Mouse (Mus musculus): Measurements from ENCODE around the gene Rpl21. TPM values are rescaled to one million over a fixed set of nuclear protein-coding genes. Genes with fewer than 3 reads are reported as not detected.

The Rpl21 gene
- polyA plus RNA-seq (2016; fragmentation: Nextera tagmentation; extraction: Ambion mirVana): 464 and 510 TPM in 2 replicates

GRCm38 (mm10) chr5:146832769-146833448 lies at the start of gene Rpl21:
Gene Rpl21, plus strand, starts transcription at chr5:146832890.
- Histone ChIP-seq H3K9me3 (no peaks in the 10 kb centered on the region), H3K36me3 (peaks cover 39% of the 10 kb centered on the region), H3K4me3 (peak within 1 kb of the TSS; percentile 97), H3K27me3 (ENCODE audit: insufficient read depth, poor library complexity, severe bottlenecking) (no peaks in the 10 kb centered on the region), H3K4me1 (replicated peaks) (peaks cover 19% of the 10 kb centered on the region), H3K27ac (peak within 1 kb of the TSS; percentile 97)
- peak; percentile 94 for DNase-seq (ENCODE audit: low spot score)
- under 1% methylated on average over 60 of the region's 60 CpGs for WGBS

- H3K27me3 ChIP-seq (ENCODE audit: insufficient read depth, poor library complexity, severe bottlenecking): no peaks in the 10 kb centered on the region
- H3K4me3 ChIP-seq: no peak overlapping the region
- peaks cover 7% of the 10 kb centered on the region; the same call in 1 of the 2 replicates for H3K36me3 ChIP-seq
- H3K27ac ChIP-seq: no peak overlapping the region
- peaks cover 11% of the 10 kb centered on the region; the same call in 1 of the 2 replicates for H3K4me1 ChIP-seq (replicated peaks)
- DNase-seq (ENCODE audit: low spot score): no peak
- H3K9me3 ChIP-seq: no peaks in the 10 kb centered on the region
- WGBS: 90% methylated on average over 10 of the region's 10 CpGs
These were observed 49.4 kb upstream of the Rpl21 start for GRCm38 (mm10) chr5:146783300-146783699.

GRCm38 (mm10) chr5:146783891-146784290 lies 48.8 kb upstream of the Rpl21 start:
- Histone ChIP-seq H3K9me3 (no peaks in the 10 kb centered on the region), H3K27me3 (ENCODE audit: insufficient read depth, poor library complexity, severe bottlenecking) (no peaks in the 10 kb centered on the region), H3K4me3 (no peak overlapping the region), H3K27ac (no peak overlapping the region), H3K36me3 (peaks cover 7% of the 10 kb centered on the region; the same call in 1 of the 2 replicates), H3K4me1 (replicated peaks) (peaks cover 11% of the 10 kb centered on the region; the same call in 1 of the 2 replicates)
- WGBS: 96% methylated on average over 10 of the region's 10 CpGs
- no peak for DNase-seq (ENCODE audit: low spot score)

- H3K27ac ChIP-seq: no peak overlapping the region
- DNase-seq (ENCODE audit: low spot score): no peak
- H3K4me3 ChIP-seq: no peak overlapping the region
- WGBS: 87% methylated on average over 8 of the region's 8 CpGs
- H3K27me3 ChIP-seq (ENCODE audit: insufficient read depth, poor library complexity, severe bottlenecking): no peaks in the 10 kb centered on the region
- peaks cover 7% of the 10 kb centered on the region; the same call in 1 of the 2 replicates for H3K36me3 ChIP-seq
- H3K9me3 ChIP-seq: no peaks in the 10 kb centered on the region
- peaks cover 21% of the 10 kb centered on the region for H3K4me1 ChIP-seq (replicated peaks)
These were observed 46.6 kb upstream of the Rpl21 start for GRCm38 (mm10) chr5:146786123-146786522.

GRCm38 (mm10) chr5:146789413-146789812 lies 43.3 kb upstream of the Rpl21 start:
- WGBS: 91% methylated on average over 9 of the region's 9 CpGs
- Histone ChIP-seq H3K4me1 (replicated peaks) (peaks cover 38% of the 10 kb centered on the region), H3K9me3 (no peaks in the 10 kb centered on the region), H3K27ac (no peak overlapping the region), H3K4me3 (no peak overlapping the region), H3K36me3 (no peaks in the 10 kb centered on the region), H3K27me3 (ENCODE audit: insufficient read depth, poor library complexity, severe bottlenecking) (no peaks in the 10 kb centered on the region)
- no peak for DNase-seq (ENCODE audit: low spot score)

- Histone ChIP-seq H3K4me3 (no peak overlapping the region), H3K36me3 (no peaks in the 10 kb centered on the region), H3K9me3 (no peaks in the 10 kb centered on the region), H3K27ac (peak overlapping the region; percentile 24; the same call in 1 of the 2 replicates), H3K4me1 (replicated peaks) (peaks cover 39% of the 10 kb centered on the region), H3K27me3 (ENCODE audit: insufficient read depth, poor library complexity, severe bottlenecking) (no peaks in the 10 kb centered on the region)
- 80% methylated on average over 8 of the region's 8 CpGs for WGBS
- no peak for DNase-seq (ENCODE audit: low spot score)
These were observed 41.7 kb upstream of the Rpl21 start for GRCm38 (mm10) chr5:146790944-146791343.

- no peaks in the 10 kb centered on the region for H3K36me3 ChIP-seq
- no peak for DNase-seq (ENCODE audit: low spot score)
- no peaks in the 10 kb centered on the region for H3K27me3 ChIP-seq (ENCODE audit: insufficient read depth, poor library complexity, severe bottlenecking)
- WGBS: 82% methylated on average over 7 of the region's 7 CpGs
- no peak overlapping the region for H3K4me3 ChIP-seq
- no peaks in the 10 kb centered on the region for H3K9me3 ChIP-seq
- peaks cover 39% of the 10 kb centered on the region for H3K4me1 ChIP-seq (replicated peaks)
- H3K27ac ChIP-seq: no peak overlapping the region
These were observed 40.4 kb upstream of the Rpl21 start for GRCm38 (mm10) chr5:146792140-146792791.

- peaks cover 45% of the 10 kb centered on the region for H3K4me1 ChIP-seq (replicated peaks)
- H3K27me3 ChIP-seq (ENCODE audit: insufficient read depth, poor library complexity, severe bottlenecking): no peaks in the 10 kb centered on the region
- H3K27ac ChIP-seq: peak overlapping the region; percentile 95
- no peaks in the 10 kb centered on the region for H3K9me3 ChIP-seq
- DNase-seq (ENCODE audit: low spot score): no peak
- WGBS: 13% methylated on average over 18 of the region's 18 CpGs
- peak overlapping the region; percentile 96 for H3K4me3 ChIP-seq
- H3K36me3 ChIP-seq: no peaks in the 10 kb centered on the region
These were observed 39.0 kb upstream of the Rpl21 start for GRCm38 (mm10) chr5:146793630-146794083.

GRCm38 (mm10) chr5:146794084-146794852 lies 38.4 kb upstream of the Rpl21 start:
- peak; percentile 65 for DNase-seq (ENCODE audit: low spot score)

GRCm38 (mm10) chr5:146794853-146795252 lies 37.8 kb upstream of the Rpl21 start, which contains the start of gene Usp12:
Gene Usp12, minus strand, starts transcription at chr5:146795006.
- WGBS: under 1% methylated on average over 45 of the region's 51 CpGs
- Histone ChIP-seq H3K27ac (peak within 1 kb of the TSS; percentile 95), H3K9me3 (no peaks in the 10 kb centered on the region), H3K4me3 (peak within 1 kb of the TSS; percentile 96), H3K27me3 (ENCODE audit: insufficient read depth, poor library complexity, severe bottlenecking) (no peaks in the 10 kb centered on the region), H3K36me3 (no peaks in the 10 kb centered on the region), H3K4me1 (replicated peaks) (peaks cover 42% of the 10 kb centered on the region)
- DNase-seq (ENCODE audit: low spot score): peak; percentile 99

More at GRCm38 (mm10) chr5:146794084-146794852, 38.4 kb upstream of the Rpl21 start:
- H3K9me3 ChIP-seq: no peaks in the 10 kb centered on the region
- WGBS: 1% methylated on average over 83 of the region's 83 CpGs
- H3K4me3 ChIP-seq: peak overlapping the region; percentile 96
- no peaks in the 10 kb centered on the region for H3K27me3 ChIP-seq (ENCODE audit: insufficient read depth, poor library complexity, severe bottlenecking)
- H3K4me1 ChIP-seq (replicated peaks): peaks cover 45% of the 10 kb centered on the region
- peak overlapping the region; percentile 95 for H3K27ac ChIP-seq
- H3K36me3 ChIP-seq: no peaks in the 10 kb centered on the region

- peaks cover 39% of the 10 kb centered on the region for H3K4me1 ChIP-seq (replicated peaks)
- DNase-seq (ENCODE audit: low spot score): no peak
- no peaks in the 10 kb centered on the region for H3K36me3 ChIP-seq
- H3K27me3 ChIP-seq (ENCODE audit: insufficient read depth, poor library complexity, severe bottlenecking): no peaks in the 10 kb centered on the region
- H3K4me3 ChIP-seq: no peak overlapping the region
- no peak overlapping the region for H3K27ac ChIP-seq
- H3K9me3 ChIP-seq: no peaks in the 10 kb centered on the region
- 73% methylated on average over 13 of the region's 13 CpGs for WGBS
These were observed 37.0 kb upstream of the Rpl21 start for GRCm38 (mm10) chr5:146795728-146796127.

- peaks cover 19% of the 10 kb centered on the region for H3K4me1 ChIP-seq (replicated peaks)
- H3K9me3 ChIP-seq: peaks cover 14% of the 10 kb centered on the region
- H3K4me3 ChIP-seq: no peak overlapping the region
- H3K36me3 ChIP-seq: no peaks in the 10 kb centered on the region
- no peaks in the 10 kb centered on the region for H3K27me3 ChIP-seq (ENCODE audit: insufficient read depth, poor library complexity, severe bottlenecking)
- H3K27ac ChIP-seq: no peak overlapping the region
- WGBS: 46% methylated on average over 9 of the region's 9 CpGs
- no peak for DNase-seq (ENCODE audit: low spot score)
These were observed 34.7 kb upstream of the Rpl21 start for GRCm38 (mm10) chr5:146798031-146798430.

Measured in hindbrain, embryonic 10.5 days (tissue).